Mouse (Mus musculus) erythroblast, adult 5-6 weeks (primary cell): Measurements from ENCODE around the gene Sltm. TPM values are rescaled to one million over a fixed set of nuclear protein-coding genes. Genes with fewer than 3 reads are reported as not detected.

Source experiments
- total RNA-seq, 2 experiments: library from RNA; stranded (forward) in 1 of 2; stranded (reverse) in 1 of 2; fragments of 150-400 nt in 1 of 2; fragments of 200-764, 138-1000 nt in 1 of 2; gene quantifications; 2 replicates each; pipeline versions ENCODE4 v1.2.3 to v1.2.4; 2015 to 2017; ENCODE audit warnings: low replicate concordance in 2 of 2

The Sltm gene
- total RNA-seq, 2 experiments from 2014 or later = 15.4 to 25.6 TPM

Other genes starting within 250 kb of the Sltm start
- 70.7 and 76.9 TPM in 2 replicates for gene Ccnb2, start 121.2 kb upstream of the Sltm start, total RNA-seq (2015; ENCODE audit: low replicate concordance)
- gene Ccnb2, start 121.2 kb upstream of the Sltm start, total RNA-seq (2017; ENCODE audit: low replicate concordance) = 88.6 and 93.3 TPM in 2 replicates
- 18.6 and 28.8 TPM in 2 replicates for gene Rnf111, start 39.0 kb upstream of the Sltm start, total RNA-seq (2015; ENCODE audit: low replicate concordance)
- gene Rnf111, start 39.0 kb upstream of the Sltm start, total RNA-seq (2017; ENCODE audit: low replicate concordance) = 17.6 and 22.8 TPM in 2 replicates
- gene Gm10642, start 113.5 kb downstream of the Sltm start, total RNA-seq (2015; ENCODE audit: low replicate concordance) = 0.96 and 3.8 TPM in 2 replicates
- gene Gm10642, start 113.5 kb downstream of the Sltm start, total RNA-seq (2017; ENCODE audit: low replicate concordance) = 15.2 and 16.0 TPM in 2 replicates
- gene Mindy2, start 114.4 kb downstream of the Sltm start, total RNA-seq (2015; ENCODE audit: low replicate concordance) = 36.3 and 54.1 TPM in 2 replicates
- gene Mindy2, start 114.4 kb downstream of the Sltm start, total RNA-seq (2017; ENCODE audit: low replicate concordance) = 53.9 and 58.1 TPM in 2 replicates
- gene Adam10, start 136.2 kb downstream of the Sltm start, total RNA-seq (2015; ENCODE audit: low replicate concordance) = 310 and 344 TPM in 2 replicates
- 311 and 361 TPM in 2 replicates for gene Adam10, start 136.2 kb downstream of the Sltm start, total RNA-seq (2017; ENCODE audit: low replicate concordance)